Mouse (Mus musculus) hindbrain, embryonic 13.5 days (tissue): ENCODE results near the gene Pax7. TPM values are rescaled to one million over a fixed set of nuclear protein-coding genes. Genes with fewer than 3 reads are reported as not detected.

ENCODE experiments used
- ATAC-seq: fragments of 200-750 bp; cut with Nextera tagmentation; 2 replicates; pipeline ENCODE4 v1.8.0; 2017; ENCODE audit warnings: moderate TSS enrichment; ENCODE audit not compliant: low FRiP score
- H3K27ac ChIP-seq: fragments of 300-500 bp; sonication (generic); 2 replicates; pipeline ENCODE4 v1.5.1; 2015; ENCODE audit warnings: inconsistent platforms, mild to moderate bottlenecking, moderate library complexity
- H3K27me3 ChIP-seq: fragments of 300-500 bp; sonication (generic); 2 replicates; pipeline ENCODE4 v1.6.1; 2015; ENCODE audit warnings: mild to moderate bottlenecking, inconsistent platforms
- H3K36me3 ChIP-seq: fragments of 300-500 bp; sonication (generic); 2 replicates; pipeline ENCODE4 v1.6.1; 2015; ENCODE audit warnings: mild to moderate bottlenecking, inconsistent platforms
- H3K4me1 ChIP-seq: fragments of 300-500 bp; sonication (generic); replicated peaks from 2 replicates; pipeline ENCODE4 v1.6.1; 2015; ENCODE audit warnings: inconsistent platforms
- H3K4me2 ChIP-seq: fragments of 300-500 bp; sonication (generic); 2 replicates; pipeline ENCODE4 v1.6.1; 2015; ENCODE audit warnings: inconsistent platforms, mild to moderate bottlenecking, moderate library complexity
- H3K4me3 ChIP-seq: fragments of 300-500 bp; sonication (generic); 2 replicates; pipeline ENCODE4 v1.5.1; 2015; ENCODE audit warnings: mild to moderate bottlenecking, inconsistent platforms
- H3K9ac ChIP-seq: fragments of 300-500 bp; sonication (generic); 2 replicates; pipeline ENCODE4 v1.6.1; 2015; ENCODE audit warnings: mild to moderate bottlenecking, inconsistent platforms
- H3K9me3 ChIP-seq: fragments of 300-500 bp; sonication (generic); 2 replicates; pipeline ENCODE4 v1.6.1; 2016; ENCODE audit warnings: inconsistent platforms
- WGBS: fragments of 180-500 bp; shearing (Covaris S2); methylation state at CpG from one replicate; pipeline ENCODE4 v1.1.7; 2015; 5-methylcytosine and 5-hydroxymethylcytosine counted together
- polyA plus RNA-seq: library from polyadenylated mRNA; unstranded; fragments of >200 nt; fragmentation: Nextera tagmentation; extraction: Ambion mirVana; gene quantifications from 2 replicates; pipeline ENCODE4 v1.2.1, GENCODE M21; 2015

Gene Pax7
- polyA plus RNA-seq, 1 experiment from 2014 or later = 0.84 TPM

DNA sequence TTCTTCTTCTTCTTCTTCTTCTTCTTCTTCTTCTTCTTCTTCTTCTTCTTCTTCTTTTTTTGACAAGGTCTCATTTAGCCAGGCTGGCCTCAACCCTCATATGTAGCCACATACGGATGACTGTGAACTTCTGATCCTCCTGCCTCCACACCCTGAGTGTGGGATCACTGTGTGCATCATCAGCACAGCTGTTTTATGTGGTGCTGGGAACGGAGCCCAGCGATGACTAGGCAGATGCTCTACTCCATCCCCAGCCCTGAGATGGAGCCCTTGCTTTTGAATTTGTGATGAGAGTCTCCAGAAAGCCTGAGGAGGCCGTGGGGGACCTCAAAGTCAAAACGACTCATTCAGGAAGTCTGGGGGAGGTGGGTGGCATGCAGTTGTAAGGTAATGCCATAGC lies 114.3 kb downstream of the Pax7 start:
- no peaks in the 10 kb centered on the region for H3K36me3 ChIP-seq
- H3K9ac ChIP-seq = no peak overlapping the region
- H3K4me2 ChIP-seq = no peak overlapping the region
- H3K27me3 ChIP-seq = 0 out of 2 replicates have a peak, but pooled peaks cover 3% of the 10 kb centered on the region
- H3K9me3 ChIP-seq = no peaks in the 10 kb centered on the region
- no peak overlapping the region for H3K4me3 ChIP-seq
- WGBS = 86% methylated on average over 5 of the region's 5 CpGs
- H3K4me1 ChIP-seq = 0 out of 2 replicates have a peak, but pooled peaks cover 4% of the 10 kb centered on the region
- H3K27ac ChIP-seq = no peak overlapping the region
- no peak for ATAC-seq

GRCm38 (mm10) chr4:139716477-139717169 lies 116.7 kb downstream of the Pax7 start:
- 87% methylated on average over 10 of the region's 10 CpGs for WGBS
- ATAC-seq = no peak

DNA sequence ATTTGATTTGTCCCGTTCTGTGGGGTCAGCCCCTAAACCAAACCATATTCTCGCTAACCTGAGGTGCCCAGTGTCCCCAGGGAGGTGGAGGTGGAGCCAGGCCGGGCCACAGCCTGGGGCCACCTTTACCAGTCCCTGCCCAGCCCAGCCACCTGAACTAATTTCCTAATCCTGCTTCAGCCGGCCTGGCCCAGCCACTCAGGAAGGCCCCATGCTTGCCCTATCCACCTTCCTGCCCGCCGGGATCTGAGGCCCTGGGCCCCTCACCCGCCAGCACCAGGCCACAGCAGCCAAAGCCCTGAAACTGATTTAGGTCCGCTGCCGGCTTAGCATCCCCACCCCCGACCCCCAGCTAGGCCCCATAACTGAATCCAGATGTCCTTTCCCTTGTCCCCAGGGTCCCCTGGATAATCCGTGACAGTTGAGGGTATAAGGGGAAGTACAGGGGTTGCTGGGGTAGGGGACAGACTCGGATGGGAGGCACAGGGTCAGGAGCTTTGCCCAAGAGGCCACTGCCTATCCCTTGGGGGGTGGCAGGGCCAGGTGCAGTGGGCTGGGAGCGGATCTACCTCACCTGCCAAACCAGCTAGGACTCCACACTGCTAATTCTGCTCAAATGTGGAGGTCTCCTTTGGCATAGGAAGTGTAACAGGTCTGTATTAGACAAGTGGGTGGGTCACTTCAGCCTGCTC lies 117.9 kb downstream of the Pax7 start:
- Histone ChIP-seq H3K4me3 (no peak overlapping the region), H3K36me3 (no peaks in the 10 kb centered on the region), H3K4me2 (no peak overlapping the region), H3K27ac (no peak overlapping the region), H3K4me1 (peaks cover 18% of the 10 kb centered on the region), H3K9ac (no peak overlapping the region), H3K27me3 (0 out of 2 replicates have a peak, but pooled peaks cover 14% of the 10 kb centered on the region), H3K9me3 (no peaks in the 10 kb centered on the region)
- 50% methylated on average over 13 of the region's 13 CpGs for WGBS
- no peak for ATAC-seq

More at GRCm38 (mm10) chr4:139716477-139717169, 116.7 kb downstream of the Pax7 start:
- Histone ChIP-seq H3K27me3 (0 out of 2 replicates have a peak, but pooled peaks cover 14% of the 10 kb centered on the region), H3K4me3 (no peak overlapping the region), H3K9ac (no peak overlapping the region), H3K4me2 (no peak overlapping the region), H3K27ac (no peak overlapping the region), H3K36me3 (no peaks in the 10 kb centered on the region), H3K4me1 (0 out of 2 replicates have a peak, but pooled peaks cover 6% of the 10 kb centered on the region), H3K9me3 (no peaks in the 10 kb centered on the region)

DNA sequence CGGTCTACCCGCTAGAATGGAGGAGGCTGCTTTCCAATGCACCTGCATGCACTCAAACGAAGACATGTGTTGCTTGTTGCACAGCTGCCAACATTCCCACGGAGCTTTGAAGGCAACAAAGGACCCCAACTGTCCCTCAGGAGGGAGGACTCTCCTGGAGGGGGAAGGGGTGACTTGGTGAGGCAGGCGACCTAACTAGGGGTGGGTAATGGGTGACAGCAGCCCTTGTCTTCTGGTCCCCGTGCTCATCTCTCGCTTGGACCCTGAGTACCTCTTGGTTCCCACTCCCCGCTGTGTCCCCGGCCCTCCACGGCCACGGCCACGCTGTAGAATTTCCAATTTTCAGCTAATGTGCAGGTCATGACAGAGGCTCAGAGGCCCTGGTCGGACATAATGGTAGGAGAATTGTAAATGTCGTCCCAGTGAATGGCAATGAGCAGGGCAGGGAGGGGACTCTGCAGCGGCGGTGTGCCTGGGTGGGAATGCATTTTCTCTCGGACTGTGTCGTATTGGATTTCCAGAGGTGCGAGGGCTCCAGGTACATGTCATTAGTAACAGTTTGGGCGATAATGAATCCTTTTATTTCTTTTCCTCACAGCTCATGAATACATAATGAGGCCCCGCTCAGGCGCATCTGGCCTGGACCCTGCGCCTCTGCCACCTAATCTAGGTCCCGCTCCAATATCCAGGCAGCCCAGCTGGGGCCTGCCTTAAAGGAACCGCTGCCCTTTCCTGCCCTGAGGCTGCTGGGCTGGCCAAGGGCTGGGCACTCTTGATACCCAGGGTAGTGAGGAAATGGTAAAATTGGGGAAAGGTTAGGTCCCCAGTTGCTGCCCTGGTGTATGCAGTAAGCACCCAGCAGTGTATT lies 122.6 kb downstream of the Pax7 start:
- no peaks in the 10 kb centered on the region for H3K9me3 ChIP-seq
- no peaks in the 10 kb centered on the region for H3K36me3 ChIP-seq
- peak overlapping the region; percentile 21; the same call in 1 of the 2 replicates for H3K4me2 ChIP-seq
- 0 out of 2 replicates have a peak, but pooled peaks have one; percentile 28 for ATAC-seq
- H3K27me3 ChIP-seq = peaks cover 24% of the 10 kb centered on the region; the same call in 1 of the 2 replicates
- H3K9ac ChIP-seq = no peak overlapping the region
- H3K4me1 ChIP-seq = peaks cover 20% of the 10 kb centered on the region
- peak overlapping the region; percentile 48; the same call in 1 of the 2 replicates for H3K27ac ChIP-seq
- 25% methylated on average over 25 of the region's 25 CpGs for WGBS
- H3K4me3 ChIP-seq = no peak overlapping the region

DNA sequence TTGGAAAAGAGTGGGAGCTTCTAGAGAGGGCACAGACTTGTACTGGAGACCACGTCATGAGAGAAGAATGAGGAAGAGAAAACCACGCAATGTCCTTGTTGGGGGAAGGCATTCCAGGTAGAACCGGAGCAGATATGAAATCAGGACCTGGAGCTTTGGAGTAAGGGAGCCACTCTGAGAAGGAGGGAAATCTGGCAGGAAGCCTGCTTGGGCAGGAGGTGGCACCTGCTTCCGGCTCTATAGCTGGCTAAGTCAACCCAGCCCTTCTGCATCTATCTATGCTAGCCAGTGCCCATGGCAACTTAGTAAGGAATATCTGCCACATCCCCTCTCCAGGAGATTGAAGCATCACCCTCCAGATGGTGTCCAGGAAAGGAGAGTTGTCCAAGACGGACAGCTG lies 127.3 kb downstream of the Pax7 start:
- Histone ChIP-seq H3K27ac (no peak overlapping the region), H3K9me3 (no peaks in the 10 kb centered on the region), H3K27me3 (peaks cover 12% of the 10 kb centered on the region; the same call in 1 of the 2 replicates), H3K4me2 (no peak overlapping the region), H3K9ac (no peak overlapping the region), H3K36me3 (no peaks in the 10 kb centered on the region), H3K4me3 (no peak overlapping the region), H3K4me1 (peaks cover 7% of the 10 kb centered on the region)
- no peak for ATAC-seq
- WGBS = 88% methylated on average over 5 of the region's 5 CpGs

DNA sequence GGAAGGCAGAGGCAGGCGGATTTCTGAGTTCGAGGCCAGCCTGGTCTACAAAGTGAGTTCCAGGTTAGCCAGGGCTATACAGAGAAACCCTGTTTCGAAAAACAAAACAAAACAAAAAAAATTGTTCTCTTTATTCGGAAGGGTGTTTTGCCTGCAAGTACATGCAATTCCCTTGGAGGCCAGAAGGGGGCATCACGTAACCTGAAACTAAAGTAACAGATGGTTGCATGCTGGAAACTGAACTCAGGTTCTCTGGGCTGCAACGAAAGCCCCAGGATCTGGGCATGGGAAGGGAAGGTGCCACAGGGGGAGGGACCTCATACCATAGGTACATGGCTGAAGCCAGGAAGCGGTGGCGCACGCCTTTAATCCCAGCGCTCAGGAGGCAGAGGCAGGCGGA lies 129.9 kb downstream of the Pax7 start:
- 85% methylated on average over 11 of the region's 11 CpGs for WGBS
- Histone ChIP-seq H3K9ac (no peak overlapping the region), H3K27me3 (peaks cover 12% of the 10 kb centered on the region; the same call in 1 of the 2 replicates), H3K36me3 (no peaks in the 10 kb centered on the region), H3K27ac (no peak overlapping the region), H3K4me2 (no peak overlapping the region), H3K4me1 (no peaks in the 10 kb centered on the region), H3K9me3 (no peaks in the 10 kb centered on the region), H3K4me3 (no peak overlapping the region)
- ATAC-seq = no peak

GRCm38 (mm10) chr4:139702914-139703313 lies 130.4 kb downstream of the Pax7 start:
- H3K4me1 ChIP-seq = peaks cover under 1% of the 10 kb centered on the region; the same call in 1 of the 2 replicates
- H3K4me3 ChIP-seq = no peak overlapping the region
- no peaks in the 10 kb centered on the region for H3K36me3 ChIP-seq
- peaks cover 7% of the 10 kb centered on the region; the same call in 1 of the 2 replicates for H3K27me3 ChIP-seq
- WGBS = 67% methylated on average over 4 of the region's 4 CpGs
- ATAC-seq = no peak
- H3K9me3 ChIP-seq = no peaks in the 10 kb centered on the region
- H3K9ac ChIP-seq = no peak overlapping the region
- no peak overlapping the region for H3K4me2 ChIP-seq
- no peak overlapping the region for H3K27ac ChIP-seq

DNA sequence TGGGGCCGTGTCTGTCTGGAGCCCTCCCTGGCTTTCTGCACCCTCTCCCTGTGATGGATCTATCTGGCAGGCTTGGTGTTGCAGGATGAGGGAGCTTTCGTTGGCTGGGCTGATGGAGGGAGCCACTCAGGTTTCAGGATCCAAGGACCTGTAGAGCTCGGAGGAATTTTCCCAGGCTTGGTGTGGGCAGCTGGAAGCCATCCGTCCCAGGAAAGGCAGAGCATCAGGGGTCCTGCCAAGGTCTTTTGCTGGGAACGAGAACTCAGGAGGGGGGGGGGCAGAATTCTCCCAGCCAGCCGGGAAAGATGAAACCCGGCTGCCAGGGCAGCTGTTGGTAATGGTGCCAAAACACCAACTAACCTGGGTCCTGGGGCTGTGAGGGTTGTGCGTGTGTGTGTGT lies 134.7 kb downstream of the Pax7 start:
- no peaks in the 10 kb centered on the region for H3K36me3 ChIP-seq
- peaks cover 15% of the 10 kb centered on the region for H3K27me3 ChIP-seq
- H3K27ac ChIP-seq = no peak overlapping the region
- H3K4me2 ChIP-seq = no peak overlapping the region
- H3K9me3 ChIP-seq = no peaks in the 10 kb centered on the region
- peaks cover 6% of the 10 kb centered on the region; the same call in 1 of the 2 replicates for H3K4me1 ChIP-seq
- no peak for ATAC-seq
- H3K4me3 ChIP-seq = no peak overlapping the region
- no peak overlapping the region for H3K9ac ChIP-seq
- WGBS = 51% methylated on average over 8 of the region's 8 CpGs

DNA sequence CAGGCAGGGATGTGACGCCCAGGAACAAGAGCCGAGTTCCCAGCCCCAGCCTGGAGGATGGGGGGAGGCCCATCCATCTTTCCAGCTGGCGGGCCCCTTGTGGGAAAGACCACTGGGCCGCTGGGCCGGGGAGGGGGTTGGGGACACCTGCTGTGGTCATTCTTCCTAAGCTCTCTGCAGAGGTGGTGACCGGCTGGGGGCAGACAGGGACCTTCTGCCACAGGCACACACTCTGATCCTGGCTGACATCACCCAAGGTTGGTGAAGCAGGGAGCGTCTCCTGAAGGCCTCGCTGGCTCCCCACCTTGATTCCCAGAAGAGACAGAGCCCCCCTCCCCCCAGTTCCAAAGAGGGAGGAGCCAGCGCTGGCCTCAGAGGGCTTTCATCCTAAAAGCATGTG lies 135.6 kb downstream of the Pax7 start:
- no peak overlapping the region for H3K9ac ChIP-seq
- no peak for ATAC-seq

GRCm38 (mm10) chr4:139693315-139693714 lies 140.0 kb downstream of the Pax7 start:
- H3K36me3 ChIP-seq = no peaks in the 10 kb centered on the region
- H3K9ac ChIP-seq = no peak overlapping the region
- no peaks in the 10 kb centered on the region for H3K9me3 ChIP-seq
- no peak overlapping the region for H3K27ac ChIP-seq
- peaks cover 13% of the 10 kb centered on the region; the same call in 1 of the 2 replicates for H3K4me1 ChIP-seq
- H3K4me2 ChIP-seq = no peak overlapping the region
- no peak overlapping the region for H3K4me3 ChIP-seq
- H3K27me3 ChIP-seq = peaks cover 51% of the 10 kb centered on the region
- ATAC-seq = no peak
- WGBS = 36% methylated on average over 5 of the region's 5 CpGs

More for the DNA sequence above, 135.6 kb downstream of the Pax7 start:
- Histone ChIP-seq H3K4me2 (no peak overlapping the region), H3K36me3 (no peaks in the 10 kb centered on the region), H3K27ac (no peak overlapping the region), H3K9me3 (no peaks in the 10 kb centered on the region), H3K27me3 (peaks cover 24% of the 10 kb centered on the region), H3K4me3 (no peak overlapping the region), H3K4me1 (peaks cover 6% of the 10 kb centered on the region; the same call in 1 of the 2 replicates)
- 4% methylated on average over 9 of the region's 9 CpGs for whole genome bisulfite sequencing

DNA sequence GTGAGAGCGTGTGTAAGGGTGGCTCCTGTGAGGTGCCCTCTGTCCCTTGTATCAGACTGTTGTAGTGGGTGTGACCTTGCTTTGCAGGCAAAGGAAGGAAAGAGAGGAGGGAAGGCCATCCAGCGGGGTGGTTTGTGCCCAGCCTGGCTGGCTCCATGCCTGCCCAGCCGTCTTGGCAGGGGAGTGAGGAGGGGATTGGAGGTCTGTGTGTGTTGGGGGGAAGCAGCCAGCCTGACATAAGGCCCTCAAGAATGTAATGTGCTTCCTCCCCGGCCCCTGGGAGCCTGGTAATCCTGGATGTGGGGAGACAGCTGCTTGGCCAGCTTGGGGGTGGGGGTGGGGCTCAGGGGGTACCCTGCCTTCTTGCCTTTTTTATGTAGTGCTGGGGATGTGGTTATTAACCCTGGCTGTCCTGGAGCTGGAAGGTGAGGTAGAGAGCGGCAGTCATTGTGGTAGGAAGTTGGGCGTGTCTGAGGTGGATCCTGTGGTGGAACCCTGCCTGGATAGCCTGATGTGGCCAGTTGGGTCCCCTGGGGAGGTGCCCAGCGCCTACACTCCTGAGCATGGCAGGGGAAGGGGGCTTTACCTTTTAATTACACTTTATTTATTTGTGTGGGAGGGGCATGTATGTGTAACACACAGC lies 143.6 kb downstream of the Pax7 start:
- Histone ChIP-seq H3K4me1 (peaks cover 7% of the 10 kb centered on the region; the same call in 1 of the 2 replicates), H3K9ac (no peak overlapping the region), H3K27ac (no peak overlapping the region), H3K4me3 (no peak overlapping the region), H3K27me3 (peaks cover 60% of the 10 kb centered on the region), H3K4me2 (no peak overlapping the region), H3K36me3 (no peaks in the 10 kb centered on the region), H3K9me3 (no peaks in the 10 kb centered on the region)
- WGBS = 43% methylated on average over 7 of the region's 7 CpGs
- no peak for ATAC-seq
